Mouse (Mus musculus) liver, embryonic 14.5 days (tissue): Measurements from ENCODE around the gene Sema7a.

Experiments
- CTCF ChIP-seq: IDR thresholded peaks from 2 replicates; pipeline ENCODE4 v1.5.1; 2016; ENCODE audit warnings: antibody characterized with exemption, low read depth, control low read depth
- EP300 ChIP-seq: IDR thresholded peaks from 2 replicates; pipeline ENCODE4 v1.6.1; 2016; ENCODE audit warnings: antibody characterized with exemption, low read depth

- no peak for TF ChIP-seq CTCF
- TF ChIP-seq EP300: no peak
These were observed 46.4 kb downstream of the Sema7a start for GRCm38 (mm10) chr9:57986293-57986692.
